18 mouse cellular contexts compared by ENCODE assay signal in genomic region chr9:95679966-95680365, GRCm38 (mm10). TPM values are rescaled to one million over a fixed set of nuclear protein-coding genes. Genes with fewer than 3 reads are reported as not detected.
"Had no signal": no experiment of that assay in that cellular context is flagged by ENCODE, and none has a peak within 500 bp of the region (broad histone marks: within the 10 kb centered on the region; RNA-seq: fewer than 3 reads in every experiment).

No protein-coding gene starts in this region.

- DNase-seq: kidney, adult 11 months; kidney, postnatal 14 days; layer of hippocampus, postnatal 36 days; liver, embryonic 13.5 days; thymus, adult 18-20 months; thymus, postnatal 36 days had no signal

- H3K4me1 ChIP-seq: intestine, embryonic 15.5 days; kidney, embryonic 15.5 days; liver, embryonic 13.5 days; megakaryocyte, embryonic 14.5 days; midbrain, embryonic 13.5 days; neural tube, embryonic 13.5 days had no signal

- H3K27me3 ChIP-seq: intestine, embryonic 15.5 days; kidney, embryonic 15.5 days; liver, embryonic 13.5 days; midbrain, embryonic 13.5 days; neural tube, embryonic 13.5 days had no signal

- ATAC-seq: intestine, embryonic 15.5 days; midbrain, embryonic 13.5 days; midbrain, embryonic 16.5 days had no signal

- H3K9ac ChIP-seq: intestine, embryonic 15.5 days; kidney, embryonic 15.5 days; liver, embryonic 13.5 days; midbrain, embryonic 13.5 days; neural tube, embryonic 13.5 days had no signal

- H3K36me3 ChIP-seq: intestine, embryonic 15.5 days; kidney, embryonic 15.5 days; liver, embryonic 13.5 days; midbrain, embryonic 10.5 days; midbrain, embryonic 13.5 days; neural tube, embryonic 13.5 days had no signal

- H3K4me3 ChIP-seq: intestine, embryonic 15.5 days; kidney, embryonic 15.5 days; layer of hippocampus, adult 2 months; left cerebral cortex, adult 2 months; liver, embryonic 13.5 days; megakaryocyte, embryonic 14.5 days; midbrain, embryonic 10.5 days; midbrain, embryonic 13.5 days; myocyte; neural tube, embryonic 13.5 days had no signal

- H3K9me3 ChIP-seq: intestine, embryonic 15.5 days; kidney, embryonic 15.5 days; liver, embryonic 13.5 days; megakaryocyte, embryonic 14.5 days; midbrain, embryonic 10.5 days; midbrain, embryonic 13.5 days; neural tube, embryonic 13.5 days had no signal

- H3K4me2 ChIP-seq: intestine, embryonic 15.5 days; kidney, embryonic 15.5 days; liver, embryonic 13.5 days; midbrain, embryonic 13.5 days; neural tube, embryonic 13.5 days had no signal

- H3K27ac ChIP-seq: intestine, embryonic 15.5 days; kidney, embryonic 15.5 days; layer of hippocampus, adult 2 months; left cerebral cortex, adult 2 months; liver, embryonic 13.5 days; midbrain, embryonic 10.5 days; midbrain, embryonic 13.5 days; neural tube, embryonic 13.5 days had no signal

RNA-seq across cellular contexts. Expression of gene Pcolce2, which starts 42.6 kb away (rescaled TPM):
- total RNA-seq: monocyte, adult 5-6 weeks; neutrophil, adult 5-6 weeks had no signal
